Mouse (Mus musculus) large intestine, adult 2 months (tissue): Measurements from ENCODE around the gene Iqgap3. TPM values are rescaled to one million over a fixed set of nuclear protein-coding genes. Genes with fewer than 3 reads are reported as not detected.

Experiments
- DNase-seq: peaks from one replicate; pipeline ENCODE4 v3.0.0-alpha.2; 2012; ENCODE audit warnings: low read depth, low spot score
- WGBS: fragments of 180-500 bp; shearing (Covaris S2); methylation state at CpG from one replicate; pipeline ENCODE4 v1.1.7; 2018; 5-methylcytosine and 5-hydroxymethylcytosine counted together
- polyA plus RNA-seq: library from polyadenylated mRNA; depleted of rRNA; stranded (reverse); fragments of >200 nt; gene quantifications from 2 replicates; pipeline ENCODE4 v1.2.3, GENCODE M21; 2012

The Iqgap3 gene
- polyA plus RNA-seq, 1 experiment, result 14.3 TPM

GRCm38 (mm10) chr3:88090106-88090505 lies 8.3 kb downstream of the Iqgap3 start:
- WGBS, result 98% methylated on average over 7 of the region's 7 CpGs
- no peak for DNase-seq

GRCm38 (mm10) chr3:88090616-88091015 lies 8.8 kb downstream of the Iqgap3 start:
- no peak for DNase-seq
- WGBS, result 93% methylated on average over 6 of the region's 6 CpGs

DNA sequence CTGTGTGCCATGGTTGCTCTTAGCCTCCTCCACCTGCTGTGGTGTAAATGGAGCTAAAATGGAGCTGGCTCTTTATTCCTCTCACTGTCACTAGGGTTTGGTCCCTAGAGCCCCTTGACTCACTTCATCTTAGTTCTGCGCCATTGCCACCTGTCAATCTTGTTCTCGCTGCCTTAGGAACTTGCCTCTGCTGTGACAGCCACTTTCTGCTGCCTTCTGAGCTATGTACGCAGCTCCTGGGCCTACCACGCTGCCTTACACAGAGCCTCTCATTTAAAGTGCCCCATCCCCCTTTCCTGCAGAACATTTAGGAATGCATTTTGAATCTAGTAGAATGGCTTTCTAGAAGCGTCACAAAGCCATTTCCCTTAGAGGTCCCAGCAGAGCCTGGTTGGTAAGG lies 12.4 kb downstream of the Iqgap3 start:
- 97% methylated on average over 5 of the region's 5 CpGs for WGBS
- no peak for DNase-seq

- WGBS, result 86% methylated on average over 6 of the region's 6 CpGs
- no peak for DNase-seq
These were observed 15.9 kb downstream of the Iqgap3 start for GRCm38 (mm10) chr3:88097666-88098065.

GRCm38 (mm10) chr3:88100251-88100650 lies 18.5 kb downstream of the Iqgap3 start:
- DNase-seq, result no peak
- WGBS, result 60% methylated on average over 3 of the region's 3 CpGs

DNA sequence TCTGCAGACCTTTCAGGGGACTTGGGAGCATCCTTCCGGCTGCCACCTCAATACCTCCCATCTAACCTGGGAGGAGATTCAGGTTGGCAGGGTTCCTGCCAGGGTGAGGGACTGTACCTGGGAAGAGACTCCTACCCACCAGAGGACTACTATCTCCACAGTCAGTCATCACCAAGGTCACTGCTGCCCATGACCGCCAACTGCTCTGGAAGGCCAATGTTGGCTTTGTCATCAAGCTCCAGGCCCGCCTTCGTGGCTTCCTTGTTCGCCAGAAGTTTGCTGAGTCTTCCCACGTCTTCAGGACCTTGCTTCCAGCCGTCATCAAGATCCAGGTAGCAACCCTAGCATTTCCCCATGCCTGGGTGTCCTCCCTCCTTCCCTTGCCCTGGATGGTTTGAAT lies 20.0 kb downstream of the Iqgap3 start:
- WGBS, result 91% methylated on average over 7 of the region's 7 CpGs
- no peak for DNase-seq

DNA sequence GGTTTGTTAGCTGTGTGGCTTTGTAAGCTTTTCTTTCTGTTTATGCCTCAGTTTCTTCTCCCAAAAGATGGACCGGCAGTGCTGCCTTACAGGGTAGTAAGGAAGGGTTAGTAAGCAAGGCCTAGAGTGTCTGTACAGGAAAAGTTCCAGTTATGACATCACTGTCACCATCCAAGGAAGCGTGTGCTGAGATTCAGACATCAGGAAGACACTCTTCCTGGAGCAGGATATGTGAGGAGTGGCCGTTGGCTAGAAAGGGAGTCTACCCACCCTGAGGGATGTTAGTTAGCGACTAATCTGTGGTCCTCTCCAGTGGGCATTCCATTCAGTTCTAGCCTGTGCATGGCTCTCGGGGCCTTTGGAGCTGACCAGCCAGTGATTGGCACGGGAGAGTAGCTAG lies 20.4 kb downstream of the Iqgap3 start:
- 89% methylated on average over 6 of the region's 6 CpGs for WGBS
- DNase-seq, result no peak

DNA sequence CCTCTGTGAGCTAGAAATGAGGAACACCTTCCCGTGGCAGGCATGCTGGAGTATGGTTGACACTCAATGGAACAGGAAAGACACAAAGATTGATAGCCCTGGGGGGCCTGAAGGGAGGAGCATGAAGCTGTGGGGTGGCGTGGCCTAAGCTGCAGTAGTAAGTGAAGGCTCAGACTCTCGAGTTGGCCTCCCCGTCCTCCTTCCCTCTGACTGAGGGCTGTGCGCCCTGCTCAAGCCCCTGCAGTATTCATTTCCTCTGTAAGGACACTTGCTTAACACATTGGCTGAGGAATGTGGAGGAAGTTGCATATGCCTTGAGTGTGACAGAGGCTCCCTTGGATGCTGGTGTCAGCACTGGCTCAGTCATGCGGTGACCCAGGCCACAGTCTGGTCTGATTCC lies 20.8 kb downstream of the Iqgap3 start:
- 81% methylated on average over 6 of the region's 6 CpGs for WGBS
- no peak for DNase-seq

- WGBS, result 98% methylated on average over 4 of the region's 4 CpGs
- DNase-seq, result no peak
These were observed 24.4 kb downstream of the Iqgap3 start for GRCm38 (mm10) chr3:88106126-88106525.

GRCm38 (mm10) chr3:88109126-88109525 lies 27.4 kb downstream of the Iqgap3 start:
- 94% methylated on average over 6 of the region's 6 CpGs for WGBS
- no peak for DNase-seq

GRCm38 (mm10) chr3:88114396-88114795 lies 32.6 kb downstream of the Iqgap3 start:
- WGBS, result 96% methylated on average over 12 of the region's 12 CpGs
- DNase-seq, result no peak

DNA sequence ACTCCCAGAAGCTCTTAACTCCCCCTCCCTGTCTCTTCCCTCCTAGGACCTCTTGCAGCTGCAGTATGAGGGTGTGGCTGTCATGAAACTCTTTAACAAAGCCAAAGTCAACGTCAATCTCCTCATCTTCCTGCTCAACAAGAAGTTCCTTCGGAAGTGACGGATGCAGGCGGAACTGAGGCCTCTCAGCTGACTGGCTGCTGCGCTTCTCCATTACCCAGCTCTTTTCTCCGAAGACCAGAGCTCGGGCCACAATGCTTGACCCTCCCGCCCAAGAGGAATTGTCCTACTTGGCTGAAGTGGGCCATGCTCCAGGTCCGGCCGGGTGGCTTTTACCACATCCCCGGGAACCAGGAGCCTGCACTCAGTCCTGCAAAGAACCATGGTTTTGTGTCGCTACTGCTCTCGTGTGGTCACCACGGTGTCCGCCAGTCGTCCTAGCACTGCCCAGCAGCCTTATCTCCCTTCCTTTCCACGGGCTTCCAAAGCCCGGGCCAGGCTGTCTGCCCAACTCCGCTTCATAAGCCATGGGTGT lies 38.4 kb downstream of the Iqgap3 start:
- DNase-seq, result no peak
- 69% methylated on average over 19 of the region's 19 CpGs for WGBS

GRCm38 (mm10) chr3:88121164-88122131 lies 39.7 kb downstream of the Iqgap3 start:
- 81% methylated on average over 14 of the region's 14 CpGs for WGBS

GRCm38 (mm10) chr3:88125195-88125594 lies 43.4 kb downstream of the Iqgap3 start:
- 46% methylated on average over 4 of the region's 4 CpGs for WGBS
- no peak for DNase-seq

More at GRCm38 (mm10) chr3:88121164-88122131, 39.7 kb downstream of the Iqgap3 start:
- no peak for DNase-seq

DNA sequence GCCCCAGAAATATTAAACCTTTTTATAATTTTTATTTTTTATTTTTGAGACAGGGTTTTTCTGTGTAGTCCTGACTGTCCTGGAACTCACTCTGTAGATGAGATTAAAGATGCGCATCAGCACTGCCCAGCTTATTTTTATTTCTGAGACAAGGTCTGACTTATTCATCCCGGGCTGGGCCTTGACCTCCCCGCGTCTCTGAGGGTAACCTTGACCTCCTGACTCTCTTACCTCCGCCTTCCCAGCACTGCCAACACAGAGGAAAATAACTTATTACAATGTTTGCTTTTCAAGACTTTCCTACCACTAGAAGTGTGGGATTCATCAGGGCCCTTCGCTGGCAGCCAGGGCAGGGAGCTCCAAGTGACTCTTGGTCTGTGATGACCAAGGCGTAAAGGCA lies 44.4 kb downstream of the Iqgap3 start:
- WGBS, result 69% methylated on average over 7 of the region's 7 CpGs
- no peak for DNase-seq

DNA sequence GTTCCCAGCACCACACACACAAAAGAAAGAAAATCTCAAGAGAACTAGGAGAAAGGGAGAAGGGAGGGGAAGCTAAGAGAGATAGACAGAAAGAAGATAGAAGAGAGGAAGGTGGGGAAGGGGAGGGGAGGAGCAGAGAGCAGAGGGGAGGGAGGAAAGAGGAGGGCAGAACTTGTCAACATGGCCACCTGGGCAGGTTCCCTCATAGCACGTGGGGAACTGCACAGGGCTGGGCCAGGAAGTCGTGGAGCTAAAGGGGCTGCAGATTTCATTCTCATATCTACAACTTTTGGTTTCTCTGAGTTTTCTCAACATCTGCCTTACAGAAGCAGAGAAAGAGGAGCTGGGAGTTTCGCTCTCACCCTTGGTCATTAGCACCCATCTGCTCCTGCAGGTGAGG lies 45.9 kb downstream of the Iqgap3 start:
- no peak for DNase-seq
- WGBS, result 53% methylated on average over 3 of the region's 3 CpGs

- 45% methylated on average over 5 of the region's 5 CpGs for WGBS
- DNase-seq, result no peak
These were observed 46.3 kb downstream of the Iqgap3 start for GRCm38 (mm10) chr3:88128056-88128455.

DNA sequence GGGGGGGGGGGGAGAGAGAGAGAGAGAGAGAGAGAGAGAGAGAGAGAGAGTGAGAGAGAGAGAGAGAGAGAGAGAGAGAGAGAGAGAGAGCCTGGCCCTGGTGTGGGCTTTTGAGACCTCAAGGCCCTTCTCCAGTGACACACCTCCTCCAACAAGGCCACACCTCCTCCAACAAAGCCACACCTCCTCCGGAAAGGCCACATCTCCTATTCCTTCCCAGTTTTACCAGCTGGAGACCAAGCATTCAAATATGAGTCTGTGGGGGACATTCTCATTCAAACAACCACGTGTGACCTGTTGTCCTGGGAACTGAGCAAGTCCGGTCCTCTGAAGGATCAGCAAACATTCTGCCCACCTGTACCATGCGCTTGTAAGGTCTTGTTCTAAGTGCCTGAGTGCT lies 47.2 kb downstream of the Iqgap3 start:
- WGBS, result 59% methylated on average over 4 of the region's 4 CpGs
- no peak for DNase-seq

GRCm38 (mm10) chr3:88131071-88131470 lies 49.3 kb downstream of the Iqgap3 start:
- 93% methylated on average over 3 of the region's 3 CpGs for WGBS

DNA sequence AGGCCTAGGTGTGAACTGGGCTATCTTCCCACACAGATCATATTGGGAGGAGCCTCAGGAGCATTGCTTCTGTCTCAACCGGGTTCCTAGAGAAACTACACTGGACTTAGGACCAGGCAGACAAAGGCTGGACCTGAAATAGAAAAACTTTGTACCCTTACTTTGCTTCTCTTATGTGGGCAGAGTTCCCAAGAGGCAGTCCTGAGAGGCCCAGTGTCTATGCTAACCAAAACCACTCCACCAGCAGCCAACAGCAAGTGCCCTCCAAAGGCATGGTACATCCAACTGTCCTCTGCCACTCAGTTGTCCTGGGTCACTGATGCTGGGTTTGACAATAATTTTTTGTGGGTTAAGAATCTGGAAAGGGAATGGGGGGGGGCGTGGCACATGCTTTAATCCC lies 50.7 kb downstream of the Iqgap3 start:
- 45% methylated on average over 2 of the region's 2 CpGs for WGBS

More at GRCm38 (mm10) chr3:88131071-88131470, 49.3 kb downstream of the Iqgap3 start:
- no peak for DNase-seq

GRCm38 (mm10) chr3:88133187-88133771 lies 51.5 kb downstream of the Iqgap3 start:
- WGBS, result 55% methylated on average over 4 of the region's 4 CpGs
- no peak for DNase-seq

More for the DNA sequence above, 50.7 kb downstream of the Iqgap3 start:
- no peak for DNase-seq
